Mouse (Mus musculus): ENCODE results near the gene Hat1. TPM values are rescaled to one million over a fixed set of nuclear protein-coding genes. Genes with fewer than 3 reads are reported as not detected.

Gene Hat1
- total and polyA plus RNA-seq, 3 experiments = 91.6 to 292 (median 167) TPM

GRCm38 (mm10) chr2:71453161-71453916 is 64.6 kb downstream of the Hat1 start, which contains the start of gene Metap1d:
Metap1d (plus strand) TSS chr2:71453276.
- Histone ChIP-seq H3K27ac (ENCODE audit: insufficient read depth, low read depth) (peak within 1 kb of the TSS; percentile 56), H3K79me2 (replicated peaks; ENCODE audit: control insufficient read depth, extremely low read depth, insufficient read depth, poor library complexity, severe bottlenecking) (peaks cover 3% of the 10 kb centered on the region; the same call in 1 of the 2 replicates), H3K4me2 (ENCODE audit: insufficient read depth, low read depth, poor library complexity, severe bottlenecking) (peak within 1 kb of the TSS; percentile 85), H3K9ac (ENCODE audit: insufficient read depth, low read depth) (peak within 1 kb of the TSS; percentile 53), H3K4me1 (ENCODE audit: control insufficient read depth in 1 of 2, insufficient read depth in 2 of 2) (peaks cover 3 to 16% of the 10 kb centered on the region in 2 experiments), H3K4me3 (replicated peaks in 1 of 3; ENCODE audit: low read depth in 2 of 3, low read length in 2 of 3, poor library complexity in 1 of 3) (peak within 1 kb of the TSS; percentile 66 to 97 (median 76)), H3K27me3 (replicated peaks) (no peaks in the 10 kb centered on the region), H3K9me3 (replicated peaks; ENCODE audit: low read length) (no peaks in the 10 kb centered on the region), H3K36me3 (replicated peaks in 1 of 2; ENCODE audit: control insufficient read depth in 1 of 2, insufficient read depth in 1 of 2, low read length in 1 of 2) (peaks cover 0 to 7% of the 10 kb centered on the region in 2 experiments)
- TF ChIP-seq JUND (conservative IDR thresholded peaks at IDR 0.05; ENCODE audit: low read depth, low read length) (no peak), USF1 (IDR thresholded peaks at IDR 0.05; ENCODE audit: low read depth, low read length) (peak; percentile 98), SIN3A (IDR thresholded peaks at IDR 0.05; ENCODE audit: low read length) (peak; percentile 95), IRF4 (IDR thresholded peaks at IDR 0.05; ENCODE audit: low read depth, low read length) (0 out of 2 replicates have a peak, but pooled peaks have one; percentile 44), TBP (conservative IDR thresholded peaks at IDR 0.05; ENCODE audit: low read depth, low read length) (0 out of 2 replicates have a peak, but pooled peaks have one; percentile 33), KAT2A (IDR thresholded peaks at IDR 0.05; ENCODE audit: insufficient replicate concordance, low read length) (0 out of 2 replicates have a peak, but pooled peaks have one; percentile 68), JUN (IDR thresholded peaks at IDR 0.05; ENCODE audit: insufficient read depth, low read depth, low read length) (no peak; the same call in 1 of the 2 replicates), SMC3 (IDR thresholded peaks at IDR 0.05; ENCODE audit: low read depth, low read length) (peak; percentile 4; the same call in 1 of the 2 replicates), ZMIZ1 (IDR thresholded peaks at IDR 0.05; ENCODE audit: low read depth, low read length) (peak; percentile 87), TCF12 (IDR thresholded peaks at IDR 0.05; ENCODE audit: low read depth, low read length) (peak; percentile 87), POLR2A (IDR thresholded peaks at IDR 0.05; ENCODE audit: low read depth, low read length) (peak; percentile 90), HCFC1 (IDR thresholded peaks at IDR 0.05; ENCODE audit: low read depth, low read length) (peak; percentile 84), USF2 (conservative IDR thresholded peaks at IDR 0.05; ENCODE audit: low read depth, low read length) (peak; percentile 94), CHD1 (IDR thresholded peaks at IDR 0.05; ENCODE audit: low read depth, low read length) (no peak), BHLHE40 (IDR thresholded peaks at IDR 0.05; ENCODE audit: low read depth, low read length) (peak; percentile 87), MAX (IDR thresholded peaks at IDR 0.05; ENCODE audit: low read length) (peak; percentile 99), GABPA (IDR thresholded peaks at IDR 0.05; ENCODE audit: insufficient replicate concordance, low read depth, low read length) (no peak), ETS1 (conservative IDR thresholded peaks at IDR 0.05; ENCODE audit: low read depth, low read length) (peak; percentile 38; the same call in 1 of the 2 replicates), UBTF (IDR thresholded peaks at IDR 0.05; ENCODE audit: low read depth, low read length) (peak; percentile 49; the same call in 1 of the 2 replicates), MYC (IDR thresholded peaks at IDR 0.05; ENCODE audit: low read depth, low read length) (peak; percentile 80), CTCF (conservative IDR thresholded peaks at IDR 0.05 in 1 of 2, IDR thresholded peaks at IDR 0.05 in 1 of 2; ENCODE audit: low read depth in 2 of 2, low read length in 2 of 2) (0 out of 4 replicates have a peak, but pooled peaks of 1 of the 2 experiments have one; percentile 5), RCOR1 (conservative IDR thresholded peaks at IDR 0.05; ENCODE audit: low read depth, low read length) (peak; percentile 63; the same call in 1 of the 2 replicates), MEF2A (IDR thresholded peaks at IDR 0.05; ENCODE audit: borderline replicate concordance, low read depth, low read length) (no peak), MXI1 (IDR thresholded peaks at IDR 0.05; ENCODE audit: low read depth, low read length) (peak; percentile 96), E2F4 (IDR thresholded peaks at IDR 0.05; ENCODE audit: insufficient replicate concordance, low read depth, low read length) (peak; percentile 66; the same call in 1 of the 2 replicates), NRF1 (IDR thresholded peaks at IDR 0.05; ENCODE audit: low read depth, low read length) (peak; percentile 84), ELF1 (IDR thresholded peaks at IDR 0.05; ENCODE audit: low read depth, low read length) (peak; percentile 57), ZC3H11A (IDR thresholded peaks at IDR 0.05; ENCODE audit: low read depth, low read length) (no peak), NELFE (IDR thresholded peaks at IDR 0.05; ENCODE audit: low read depth, low read length) (peak; percentile 81)
- DNase-seq (ENCODE audit: extremely low read depth) = peak; percentile 92
- in situ Hi-C loops (cut with MboI; ENCODE audit: low pct_ligation_motif_present, low pct_unique_long_range_greater_than_20kb, low sequenced_read_pairs) (no loop called here), dilution Hi-C loops (cut with MboI; ENCODE audit: extremely low pct_ligation_motif_present, extremely low pct_unique_long_range_greater_than_20kb, low sequenced_read_pairs) (no loop called here)
